Mouse (Mus musculus) spleen, adult 2 months (tissue): Measurements from ENCODE around the gene Trim62. TPM values are rescaled to one million over a fixed set of nuclear protein-coding genes. Genes with fewer than 3 reads are reported as not detected.

Experiments
- DNase-seq, 2 experiments: peaks; one replicate each; pipeline versions ENCODE4 v3.0.0 to v3.0.0-alpha.2; 2012 to 2021; ENCODE audit warnings: low spot score in 2 of 2, low read depth in 1 of 2
- H3K27ac ChIP-seq: fragments of 200-500 bp; 2 replicates; pipeline ENCODE4 v1.5.1; 2012; ENCODE audit warnings: low read length, inconsistent platforms; ENCODE audit not compliant: insufficient read depth
- H3K27me3 ChIP-seq: fragments of 200-500 bp; 2 replicates; pipeline ENCODE4 v1.6.1; 2012; ENCODE audit warnings: mild to moderate bottlenecking, moderate library complexity, low read length, inconsistent platforms; ENCODE audit not compliant: control insufficient read depth, insufficient read depth
- H3K36me3 ChIP-seq: fragments of 200-500 bp; 2 replicates; pipeline ENCODE4 v1.6.1; 2012; ENCODE audit warnings: mild to moderate bottlenecking, low read length, inconsistent platforms; ENCODE audit not compliant: control insufficient read depth, insufficient read depth
- H3K4me1 ChIP-seq: fragments of 200-500 bp; 2 replicates; pipeline ENCODE4 v1.6.1; 2011; ENCODE audit warnings: inconsistent platforms; ENCODE audit not compliant: control insufficient read depth, insufficient read depth, insufficient read length
- H3K4me3 ChIP-seq: fragments of 200-500 bp; 2 replicates; pipeline ENCODE4 v1.5.1; 2011; ENCODE audit warnings: mild to moderate bottlenecking, inconsistent platforms; ENCODE audit not compliant: insufficient read depth, insufficient read length; ENCODE audit errors: extremely low read depth
- CTCF ChIP-seq: fragments of 200-500 bp; IDR thresholded peaks from 2 replicates; pipeline ENCODE4 v1.5.1; 2011; ENCODE audit warnings: mild to moderate bottlenecking, inconsistent platforms; ENCODE audit not compliant: insufficient read depth, insufficient read length, insufficient replicate concordance; ENCODE audit errors: extremely low read depth
- POLR2A ChIP-seq: fragments of 200-500 bp; IDR thresholded peaks from 2 replicates; pipeline ENCODE4 v1.6.1; 2011; ENCODE audit warnings: low read depth, low read length, inconsistent platforms
- WGBS: fragments of 180-500 bp; shearing (Covaris S2); methylation state at CpG from one replicate; pipeline ENCODE4 v1.1.7; 2018; 5-methylcytosine and 5-hydroxymethylcytosine counted together
- polyA plus RNA-seq: library from polyadenylated mRNA; depleted of rRNA; stranded (reverse); fragments of >200 nt; gene quantifications from 2 replicates; pipeline ENCODE4 v1.2.3, GENCODE M21; 2012

Gene Trim62
- polyA plus RNA-seq, 1 experiment, result 3.9 TPM

DNA sequence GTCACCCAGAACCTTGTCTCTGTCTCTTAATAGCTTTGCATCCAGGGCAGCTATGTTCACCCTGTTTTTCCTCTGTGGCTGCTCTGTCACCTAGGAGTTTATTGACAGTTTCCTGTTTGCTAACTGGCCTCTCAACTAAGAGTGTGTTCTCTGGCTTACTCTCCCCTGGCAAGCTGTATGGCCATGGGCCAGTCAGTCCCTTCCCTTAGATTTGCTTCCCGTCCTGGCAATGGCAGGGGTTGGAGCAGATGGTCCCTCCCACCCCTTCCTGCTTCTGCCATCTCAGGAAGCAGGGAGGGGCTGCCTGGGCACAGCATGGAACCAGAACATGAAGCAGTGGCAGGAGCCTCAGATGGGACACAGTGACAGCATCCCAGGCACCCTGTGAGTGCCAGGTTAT, 7.8 kb downstream of the Trim62 start:
- WGBS, result 14% methylated on average over 1 of the region's 1 CpGs
- no peak for TF ChIP-seq CTCF
- no peak for TF ChIP-seq POLR2A

DNA sequence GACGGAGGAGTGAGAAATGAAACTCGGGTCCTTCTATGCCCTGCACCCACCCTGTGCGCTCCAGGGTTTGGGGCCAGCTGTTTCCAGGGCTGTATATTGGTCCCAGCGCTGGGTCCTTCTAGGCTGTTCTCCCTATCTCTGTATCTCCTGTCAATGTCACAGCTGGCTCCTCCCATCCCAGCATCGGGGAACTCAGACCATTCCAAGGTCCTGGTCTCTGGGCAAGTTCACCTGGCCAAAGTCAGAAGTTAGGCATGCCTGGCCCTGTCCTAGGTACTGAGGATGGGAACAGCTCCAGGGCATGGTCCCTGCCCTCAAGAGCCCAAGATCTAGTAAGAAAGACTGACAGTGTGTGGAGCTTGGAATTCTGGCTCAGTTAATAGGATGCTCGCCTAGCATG, 8.4 kb downstream of the Trim62 start:
- Histone ChIP-seq H3K4me3 (no peak overlapping the region), H3K4me1 (no peaks in the 10 kb centered on the region), H3K27me3 (no peaks in the 10 kb centered on the region), H3K27ac (no peak overlapping the region), H3K36me3 (no peaks in the 10 kb centered on the region)
- 85% methylated on average over 6 of the region's 6 CpGs for WGBS
- DNase-seq, result no peak
- no peak for TF ChIP-seq POLR2A
- TF ChIP-seq CTCF, result no peak

More for the DNA sequence above, 7.8 kb downstream of the Trim62 start:
- Histone ChIP-seq H3K27ac (no peak overlapping the region), H3K36me3 (no peaks in the 10 kb centered on the region), H3K4me1 (no peaks in the 10 kb centered on the region), H3K4me3 (no peak overlapping the region), H3K27me3 (no peaks in the 10 kb centered on the region)
- DNase-seq, result no peak

- no peak overlapping the region for H3K27ac ChIP-seq
- no peaks in the 10 kb centered on the region for H3K4me1 ChIP-seq
- no peaks in the 10 kb centered on the region for H3K27me3 ChIP-seq
- no peaks in the 10 kb centered on the region for H3K36me3 ChIP-seq
- 93% methylated on average over 6 of the region's 6 CpGs for WGBS
- no peak for DNase-seq
- H3K4me3 ChIP-seq, result no peak overlapping the region
- TF ChIP-seq CTCF, result no peak
- TF ChIP-seq POLR2A, result no peak
Measured at GRCm38 (mm10) chr4:128892188-128892587, 8.8 kb downstream of the Trim62 start.

DNA sequence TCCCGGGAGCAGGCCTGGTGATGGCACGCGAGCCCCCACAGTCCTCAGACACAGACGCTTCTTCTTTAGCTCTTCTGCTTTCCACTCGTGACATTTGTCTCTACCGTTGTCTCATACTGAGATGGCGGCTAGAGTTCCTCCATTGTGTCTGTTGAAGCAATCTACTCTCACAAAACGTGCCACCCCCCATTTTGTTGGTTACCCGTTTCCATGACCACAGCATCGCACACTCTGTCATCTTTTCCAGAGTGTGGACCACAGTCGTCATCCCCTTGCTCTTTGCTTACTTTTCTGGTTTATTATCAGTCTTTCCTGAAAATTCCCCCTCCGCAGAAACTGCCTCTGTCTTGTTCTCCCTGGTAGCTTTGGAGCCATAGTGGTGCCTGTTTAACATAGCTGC, 10.7 kb downstream of the Trim62 start:
- Histone ChIP-seq H3K27me3 (no peaks in the 10 kb centered on the region), H3K36me3 (no peaks in the 10 kb centered on the region), H3K4me3 (no peak overlapping the region), H3K27ac (no peak overlapping the region), H3K4me1 (no peaks in the 10 kb centered on the region)
- TF ChIP-seq CTCF (no peak), POLR2A (no peak)
- no peak for DNase-seq
- WGBS, result 89% methylated on average over 12 of the region's 12 CpGs

GRCm38 (mm10) chr4:128895841-128896240, 12.5 kb downstream of the Trim62 start:
- 90% methylated on average over 4 of the region's 4 CpGs for WGBS
- Histone ChIP-seq H3K27ac (no peak overlapping the region), H3K4me3 (no peak overlapping the region), H3K36me3 (no peaks in the 10 kb centered on the region), H3K4me1 (no peaks in the 10 kb centered on the region), H3K27me3 (no peaks in the 10 kb centered on the region)
- no peak for DNase-seq
- no peak for TF ChIP-seq CTCF
- TF ChIP-seq POLR2A, result no peak

DNA sequence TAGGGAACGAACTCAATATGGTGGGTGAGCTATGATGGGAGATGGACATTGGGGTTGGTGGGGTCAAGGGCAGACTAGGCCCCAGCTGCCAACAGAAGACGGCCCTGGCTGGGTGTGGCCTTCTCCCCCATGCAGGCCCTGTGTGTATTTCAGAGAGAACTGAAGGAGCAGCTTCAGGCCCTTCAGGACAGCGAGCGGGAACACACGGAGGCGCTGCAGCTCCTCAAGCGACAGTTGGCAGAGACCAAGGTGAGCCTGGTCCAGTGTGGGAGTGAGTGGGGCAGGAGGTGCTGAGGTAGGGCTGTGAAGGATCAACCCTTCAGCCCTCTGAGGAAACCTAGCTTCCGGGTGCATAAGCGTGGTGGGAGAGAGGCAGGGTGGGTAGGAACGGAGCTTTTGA, 13.3 kb downstream of the Trim62 start:
- Histone ChIP-seq H3K27ac (no peak overlapping the region), H3K27me3 (no peaks in the 10 kb centered on the region)
- TF ChIP-seq POLR2A, result no peak
- no peak for TF ChIP-seq CTCF

GRCm38 (mm10) chr4:128897911-128898421, 14.6 kb downstream of the Trim62 start:
- no peaks in the 10 kb centered on the region for H3K36me3 ChIP-seq
- no peak overlapping the region for H3K27ac ChIP-seq
- 49% methylated on average over 7 of the region's 7 CpGs for WGBS
- TF ChIP-seq POLR2A (no peak), CTCF (no peak)
- no peak for DNase-seq
- H3K4me3 ChIP-seq, result no peak overlapping the region
- H3K27me3 ChIP-seq, result no peaks in the 10 kb centered on the region
- no peaks in the 10 kb centered on the region for H3K4me1 ChIP-seq

More for the DNA sequence above, 13.3 kb downstream of the Trim62 start:
- Histone ChIP-seq H3K4me1 (no peaks in the 10 kb centered on the region), H3K36me3 (no peaks in the 10 kb centered on the region), H3K4me3 (no peak overlapping the region)
- WGBS, result 95% methylated on average over 10 of the region's 10 CpGs
- no peak for DNase-seq
